Mouse (Mus musculus): Measurements from ENCODE around the gene Rhoj.

DNA sequence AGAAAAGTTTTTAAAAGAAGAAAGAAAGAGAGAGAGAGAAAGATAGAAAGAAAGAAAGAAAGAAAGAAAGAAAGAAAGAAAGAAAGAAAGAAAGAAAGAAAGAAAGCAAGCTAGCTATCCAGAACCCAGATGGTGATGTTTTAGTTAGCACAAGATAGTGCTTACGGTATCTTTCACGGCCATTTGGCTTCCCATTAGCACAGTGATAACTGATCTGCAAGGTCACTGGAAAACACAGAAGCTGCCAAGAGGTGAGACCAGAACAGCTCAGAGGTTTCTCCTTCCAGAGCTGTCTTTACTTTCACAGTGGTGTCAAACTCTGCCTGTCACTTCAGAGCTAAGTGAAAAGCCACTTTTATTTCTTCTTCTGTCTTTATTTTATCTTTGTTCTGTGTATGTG is 32.4 kb upstream of the Rhoj start:
- TF ChIP-seq CTCF (IDR thresholded peaks at IDR 0.05; ENCODE audit: insufficient read depth, low read depth, low read length) (no peak), POLR2A (IDR thresholded peaks at IDR 0.05; ENCODE audit: insufficient read depth, low read depth, low read length) (no peak)
